Mouse (Mus musculus): ENCODE measurements around the gene Hist1h3c. TPM values are rescaled to one million over a fixed set of nuclear protein-coding genes. Genes with fewer than 3 reads are reported as not detected.
A peak's percentile ranks its signal among the peaks of the same experiment; 100 is the strongest.
"Not testable (repeated sequence)": the region's sequence is repeated elsewhere in the genome, so short reads cannot be mapped to it uniquely, and the experiment has no call there.

The Hist1h3c gene
- polyA plus RNA-seq, 2 experiments: 5.7 to 48.5 TPM

DNA sequence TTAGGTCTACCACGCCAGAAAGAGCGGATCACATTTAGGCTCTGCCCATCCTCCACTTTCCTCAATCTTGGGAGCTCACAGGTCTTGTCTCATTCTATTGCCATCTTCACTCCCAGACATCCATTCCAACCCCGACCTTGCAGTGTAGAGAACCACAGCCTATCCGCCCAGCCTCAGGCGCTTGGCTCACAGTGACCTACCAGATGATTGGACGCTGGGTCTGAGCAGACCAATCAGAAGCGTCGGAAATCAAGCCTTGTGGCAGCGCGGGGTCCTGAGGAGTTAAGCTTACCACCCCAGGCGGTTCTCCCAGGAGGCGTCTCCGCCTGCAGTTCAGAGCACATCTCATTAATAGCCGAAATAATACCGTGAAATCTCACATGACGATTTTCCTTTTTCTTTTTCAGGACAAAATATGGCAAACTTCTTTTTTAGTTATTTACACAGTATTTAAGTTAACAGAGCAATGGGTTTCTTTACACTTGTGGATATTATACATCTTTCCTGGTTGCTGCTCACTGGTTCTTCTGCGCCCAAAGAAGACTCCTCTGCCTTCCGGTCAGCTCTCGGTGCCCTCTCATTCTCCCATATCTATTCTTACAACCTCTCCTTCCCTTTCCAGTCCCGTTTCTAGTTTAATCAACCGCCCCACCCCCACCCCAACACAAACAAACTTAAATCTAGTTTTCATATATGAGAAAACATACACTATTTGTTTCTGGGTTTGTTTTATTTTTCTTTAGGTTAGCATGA lies 27.3 kb upstream of the Hist1h3c start:
- no peaks in the 10 kb centered on the region for H3K9me3 ChIP-seq (ENCODE audit: control insufficient read depth, low read length)
- ATAC-seq (ENCODE audit: insufficient read depth) (peak; percentile 97), DNase-seq (ENCODE audit: low read depth in 3 of 3, low spot score in 3 of 3) (peak; percentile 67 to 76 (median 74))
- peak overlapping the region; percentile 46 for H3K27ac ChIP-seq
- no peaks in the 10 kb centered on the region for H3K36me3 ChIP-seq (replicated peaks; ENCODE audit: control insufficient read depth, insufficient read depth, low read depth)
- WGBS (ENCODE audit: insufficient replicate concordance): 16% methylated on average over 21 of the region's 21 CpGs
- TF ChIP-seq EP300 (IDR thresholded peaks at IDR 0.05; ENCODE audit: low read depth) (no peak), CTCF (IDR thresholded peaks at IDR 0.05; ENCODE audit: low read depth) (no peak)
- no peaks in the 10 kb centered on the region for H3K27me3 ChIP-seq (ENCODE audit: control insufficient read depth, insufficient read depth, low read length)
- peak overlapping the region; percentile 27 to 35; a peak in 3 of 4 replicates for H3K4me3 ChIP-seq (ENCODE audit: insufficient read depth in 1 of 2, low read depth in 2 of 2, low read length in 2 of 2)
- peak overlapping the region; percentile 61 for H3K9ac ChIP-seq (replicated peaks)
- H3K4me2 ChIP-seq (ENCODE audit: low read depth): peak overlapping the region; percentile 69
- peaks cover 6 to 27% of the 10 kb centered on the region in 2 experiments; a peak in 3 of 4 replicates for H3K4me1 ChIP-seq (replicated peaks; ENCODE audit: control insufficient read depth in 2 of 2, insufficient read depth in 2 of 2, low read length in 1 of 2)

- not testable (repeated sequence) for DNase-seq (ENCODE audit: low read depth in 3 of 3, low spot score in 3 of 3); H3K4me3 ChIP-seq (ENCODE audit: insufficient read depth in 1 of 2, low read depth in 2 of 2, low read length in 2 of 2); H3K9me3 ChIP-seq (ENCODE audit: control insufficient read depth, low read length); H3K27me3 ChIP-seq (ENCODE audit: control insufficient read depth, insufficient read depth, low read length); H3K27ac ChIP-seq; H3K4me2 ChIP-seq (ENCODE audit: low read depth); H3K36me3 ChIP-seq (replicated peaks; ENCODE audit: control insufficient read depth, insufficient read depth, low read depth); ATAC-seq (ENCODE audit: insufficient read depth); H3K9ac ChIP-seq (replicated peaks)
- 74% methylated on average over 2 of the region's 2 CpGs for WGBS (ENCODE audit: insufficient replicate concordance)
- H3K4me1 ChIP-seq (replicated peaks; ENCODE audit: control insufficient read depth in 2 of 2, insufficient read depth in 2 of 2, low read length in 1 of 2): peaks cover 6 to 27% of the 10 kb centered on the region in 2 experiments; a peak in 3 of 4 replicates
Observed at GRCm38 (mm10) chr13:23769613-23770012, 24.2 kb upstream of the Hist1h3c start, which contains the start of gene Trim38. Trim38 (plus strand) TSS chr13:23769913.

GRCm38 (mm10) chr13:23768834-23769397 lies 23.5 kb upstream of the Hist1h3c start:
- 38% methylated on average over 5 of the region's 5 CpGs for WGBS (ENCODE audit: insufficient replicate concordance)
- Histone ChIP-seq H3K27me3 (ENCODE audit: control insufficient read depth, insufficient read depth, low read length) (no peaks in the 10 kb centered on the region), H3K9me3 (ENCODE audit: control insufficient read depth, low read length) (no peaks in the 10 kb centered on the region), H3K4me2 (ENCODE audit: low read depth) (no peak overlapping the region), H3K4me1 (replicated peaks; ENCODE audit: control insufficient read depth in 2 of 2, insufficient read depth in 2 of 2, low read length in 1 of 2) (peaks cover 11 to 32% of the 10 kb centered on the region in 2 experiments), H3K27ac (no peak overlapping the region), H3K4me3 (ENCODE audit: insufficient read depth in 1 of 2, low read depth in 2 of 2, low read length in 2 of 2) (no peak overlapping the region), H3K9ac (replicated peaks) (no peak overlapping the region; the same call in 1 of the 2 replicates), H3K36me3 (replicated peaks; ENCODE audit: control insufficient read depth, insufficient read depth, low read depth) (no peaks in the 10 kb centered on the region)
- ATAC-seq (ENCODE audit: insufficient read depth) (no peak), DNase-seq (ENCODE audit: low read depth in 3 of 3, low spot score in 3 of 3) (no peak)
- TF ChIP-seq CTCF (IDR thresholded peaks at IDR 0.05; ENCODE audit: low read depth): no peak
- TF ChIP-seq EP300 (IDR thresholded peaks at IDR 0.05; ENCODE audit: low read depth): no peak

DNA sequence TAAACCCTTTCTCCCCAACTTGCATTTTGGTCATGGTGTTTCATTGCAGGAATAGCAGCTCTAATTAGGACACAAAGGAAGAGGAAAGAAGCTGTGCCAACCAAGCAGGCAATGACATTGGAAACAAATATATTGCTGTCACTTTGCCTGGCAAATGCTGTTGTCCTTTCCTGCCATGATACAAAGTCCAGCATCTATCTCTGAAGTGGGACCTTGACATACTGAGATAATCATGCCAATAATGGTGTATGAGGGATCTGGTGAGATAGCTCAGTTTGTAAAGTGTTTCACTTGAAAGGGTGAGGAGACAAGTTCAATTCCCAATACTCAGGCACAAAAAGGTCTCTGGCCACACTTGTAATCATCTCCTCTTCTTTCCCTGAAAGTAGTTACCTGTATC lies 21.4 kb upstream of the Hist1h3c start:
- Histone ChIP-seq H3K9ac (replicated peaks) (no peak overlapping the region), H3K9me3 (ENCODE audit: control insufficient read depth, low read length) (no peaks in the 10 kb centered on the region)

GRCm38 (mm10) chr13:23765172-23765513 lies 19.7 kb upstream of the Hist1h3c start:
- no peaks in the 10 kb centered on the region for H3K36me3 ChIP-seq (replicated peaks; ENCODE audit: control insufficient read depth, insufficient read depth, low read depth)
- H3K4me3 ChIP-seq (ENCODE audit: insufficient read depth in 1 of 2, low read depth in 2 of 2, low read length in 2 of 2): peak overlapping the region; percentile 60 to 62; a peak in 3 of 4 replicates
- TF ChIP-seq EP300 (IDR thresholded peaks at IDR 0.05; ENCODE audit: low read depth) (no peak), CTCF (IDR thresholded peaks at IDR 0.05; ENCODE audit: low read depth) (no peak)
- peak overlapping the region; percentile 99 for H3K27ac ChIP-seq
- peak overlapping the region; percentile 93 for H3K9ac ChIP-seq (replicated peaks)
- WGBS (ENCODE audit: insufficient replicate concordance): 8% methylated on average over 1 of the region's 1 CpGs
- ATAC-seq (ENCODE audit: insufficient read depth) (no peak), DNase-seq (ENCODE audit: low read depth in 3 of 3, low spot score in 3 of 3) (peak in 1 of 3 experiments; percentile 67)
- no peaks in the 10 kb centered on the region for H3K27me3 ChIP-seq (ENCODE audit: control insufficient read depth, insufficient read depth, low read length)
- H3K4me1 ChIP-seq (replicated peaks; ENCODE audit: control insufficient read depth in 2 of 2, insufficient read depth in 2 of 2, low read length in 1 of 2): peaks cover 16 to 31% of the 10 kb centered on the region in 2 experiments
- no peaks in the 10 kb centered on the region for H3K9me3 ChIP-seq (ENCODE audit: control insufficient read depth, low read length)
- peak overlapping the region; percentile 88 for H3K4me2 ChIP-seq (ENCODE audit: low read depth)

More for the DNA sequence above, 21.4 kb upstream of the Hist1h3c start:
- ATAC-seq (ENCODE audit: insufficient read depth): no peak
- Histone ChIP-seq H3K27me3 (ENCODE audit: control insufficient read depth, insufficient read depth, low read length) (no peaks in the 10 kb centered on the region), H3K36me3 (replicated peaks; ENCODE audit: control insufficient read depth, insufficient read depth, low read depth) (no peaks in the 10 kb centered on the region), H3K27ac (no peak overlapping the region), H3K4me1 (replicated peaks; ENCODE audit: control insufficient read depth in 2 of 2, insufficient read depth in 2 of 2, low read length in 1 of 2) (peaks cover 13 to 28% of the 10 kb centered on the region in 2 experiments), H3K4me3 (ENCODE audit: insufficient read depth in 1 of 2, low read depth in 2 of 2, low read length in 2 of 2) (no peak overlapping the region), H3K4me2 (ENCODE audit: low read depth) (no peak overlapping the region)
- no peak for TF ChIP-seq EP300 (IDR thresholded peaks at IDR 0.05; ENCODE audit: low read depth)
- TF ChIP-seq CTCF (IDR thresholded peaks at IDR 0.05; ENCODE audit: low read depth): no peak
- no peak for DNase-seq (ENCODE audit: low read depth in 3 of 3, low spot score in 3 of 3)
